Mouse (Mus musculus): ENCODE results near the gene Map2.

DNA sequence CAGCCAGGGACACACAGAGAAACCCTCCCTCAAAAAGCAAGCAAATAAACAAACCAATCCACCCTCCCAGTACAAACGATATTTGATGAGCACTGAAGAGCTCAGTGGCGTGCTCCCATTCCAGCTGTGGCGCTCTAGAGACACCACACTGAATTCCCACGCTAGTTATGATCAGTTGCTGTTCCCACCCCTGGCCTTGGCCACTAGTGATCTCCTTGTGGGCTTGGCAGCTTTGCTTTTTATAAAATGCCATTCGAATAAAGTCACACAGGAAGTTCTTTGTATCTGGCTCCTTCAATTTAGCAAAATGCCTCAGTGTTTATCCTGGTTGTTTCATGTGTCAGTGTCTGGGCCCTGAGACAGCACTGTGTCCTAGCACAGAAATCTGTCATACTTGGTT is 6.4 kb upstream of the Map2 start:
- TF ChIP-seq JUND (IDR thresholded peaks at IDR 0.05; ENCODE audit: low read depth, low read length) (no peak), ZMIZ1 (IDR thresholded peaks at IDR 0.05; ENCODE audit: low read depth, low read length) (no peak), ZC3H11A (IDR thresholded peaks at IDR 0.05; ENCODE audit: low read depth, low read length) (no peak), EP300 (IDR thresholded peaks at IDR 0.05; ENCODE audit: low read depth in 1 of 2, low read length in 2 of 2) (no peak), CTCF (IDR thresholded peaks at IDR 0.05 in 2 of 3, conservative IDR thresholded peaks at IDR 0.05 in 1 of 3; ENCODE audit: control insufficient read depth in 1 of 3, insufficient read depth in 1 of 3, low read depth in 2 of 3, low read length in 3 of 3, poor library complexity in 1 of 3, severe bottlenecking in 1 of 3) (no peak), POLR2A (IDR thresholded peaks at IDR 0.05; ENCODE audit: control insufficient read depth in 1 of 2, insufficient read depth in 1 of 2, low read depth in 1 of 2, low read length in 2 of 2, poor library complexity in 1 of 2) (no peak), USF1 (IDR thresholded peaks at IDR 0.05; ENCODE audit: low read depth, low read length) (no peak), ZNF384 (IDR thresholded peaks at IDR 0.05; ENCODE audit: low read depth, low read length) (no peak)
